Mouse (Mus musculus) liver, embryonic 11.5 days (tissue): ENCODE data around the gene Tinagl1. TPM values are rescaled to one million over a fixed set of nuclear protein-coding genes. Genes with fewer than 3 reads are reported as not detected.

Experiments
- ATAC-seq: fragments of 200-750 bp; cut with Nextera tagmentation; replicated peaks from 2 replicates; pipeline ENCODE4 v1.8.0; 2017; ENCODE audit warnings: moderate number of reproducible peaks, mild to moderate bottlenecking, moderate TSS enrichment, moderate library complexity; ENCODE audit not compliant: low FRiP score
- DNase-seq: peaks from one replicate; pipeline ENCODE4 v3.0.0-alpha.2; 2017; ENCODE audit warnings: low spot score
- H3K27ac ChIP-seq: fragments of 300-500 bp; sonication (generic); 2 replicates; pipeline ENCODE4 v1.5.1; 2014; ENCODE audit warnings: mild to moderate bottlenecking, low read depth, low read length, control low read depth
- H3K27me3 ChIP-seq: fragments of 300-500 bp; sonication (generic); replicated peaks from 2 replicates; pipeline ENCODE4 v1.6.1; 2014; ENCODE audit warnings: low read length, mixed read lengths; ENCODE audit not compliant: control insufficient read depth, insufficient read depth
- H3K36me3 ChIP-seq: fragments of 300-500 bp; sonication (generic); 2 replicates; pipeline ENCODE4 v1.6.1; 2014; ENCODE audit warnings: mild to moderate bottlenecking, low read length, moderate library complexity, mixed read lengths; ENCODE audit not compliant: control insufficient read depth, insufficient read depth
- H3K4me1 ChIP-seq: fragments of 300-500 bp; sonication (generic); replicated peaks from 2 replicates; pipeline ENCODE4 v1.6.1; 2014; ENCODE audit warnings: low read length, mixed read lengths; ENCODE audit not compliant: control insufficient read depth, insufficient read depth
- H3K4me2 ChIP-seq: fragments of 300-500 bp; sonication (generic); 2 replicates; pipeline ENCODE4 v1.6.1; 2014; ENCODE audit warnings: mild to moderate bottlenecking, control low read depth, moderate library complexity
- H3K4me3 ChIP-seq: fragments of 300-500 bp; sonication (generic); 2 replicates; pipeline ENCODE4 v1.5.1; 2014; ENCODE audit warnings: low read depth, low read length, control low read depth
- H3K9ac ChIP-seq: fragments of 300-500 bp; sonication (generic); 2 replicates; pipeline ENCODE4 v1.6.1; 2014; ENCODE audit warnings: low read depth, low read length, control low read depth
- H3K9me3 ChIP-seq: fragments of 300-500 bp; sonication (generic); 2 replicates; pipeline ENCODE4 v1.6.1; 2016; ENCODE audit warnings: low read length, inconsistent platforms, mixed read lengths; ENCODE audit not compliant: control insufficient read depth
- WGBS: fragments of 180-500 bp; shearing (Covaris S2); extraction: QIAGEN DNeasy Blood & Tissue Kit; methylation state at CpG from one replicate; pipeline ENCODE4 v1.1.7; 2014; 5-methylcytosine and 5-hydroxymethylcytosine counted together
- polyA plus RNA-seq: library from polyadenylated mRNA; unstranded; fragments of >200 nt; fragmentation: Nextera tagmentation; extraction: Ambion mirVana; gene quantifications from 2 replicates; pipeline ENCODE4 v1.2.1, GENCODE M21; 2014

Gene Tinagl1
- polyA plus RNA-seq, 1 experiment from 2014 or later, result 16.1 TPM

GRCm38 (mm10) chr4:130198694-130199670 lies 24.1 kb upstream of the Tinagl1 start:
- H3K27me3 ChIP-seq, result peaks cover 32% of the 10 kb centered on the region
- peak; percentile 75 for DNase-seq
- peak overlapping the region; percentile 20; the same call in 1 of the 2 replicates for H3K4me3 ChIP-seq
- H3K4me1 ChIP-seq, result no peaks in the 10 kb centered on the region; the same call in 1 of the 2 replicates
- 17% methylated on average over 35 of the region's 35 CpGs for WGBS
- H3K36me3 ChIP-seq, result no peaks in the 10 kb centered on the region
- H3K9me3 ChIP-seq, result no peaks in the 10 kb centered on the region
- ATAC-seq, result peak; percentile 66; the same call in 1 of the 2 replicates
- H3K9ac ChIP-seq, result no peak overlapping the region
- peak overlapping the region; percentile 61 for H3K4me2 ChIP-seq
- no peak overlapping the region for H3K27ac ChIP-seq

DNA sequence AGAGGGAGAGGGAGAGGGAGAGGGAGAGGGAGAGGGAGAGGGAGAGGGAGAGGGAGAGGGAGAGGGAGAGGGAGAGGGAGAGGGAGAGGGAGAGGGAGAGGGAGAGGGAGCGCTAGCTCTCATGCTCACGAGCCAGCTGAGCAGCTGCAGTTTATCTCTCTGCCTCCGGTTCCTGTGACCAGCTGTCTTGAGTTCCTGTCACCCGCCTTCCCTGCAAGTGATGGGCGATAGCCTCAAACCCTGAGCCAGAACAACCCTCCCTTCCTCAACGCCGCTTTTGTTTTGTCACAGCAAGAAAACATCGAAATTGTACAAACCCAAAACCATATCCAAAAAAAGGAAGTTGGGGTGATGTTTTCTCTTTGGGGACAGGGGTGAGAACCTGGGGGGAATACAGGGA lies 21.6 kb upstream of the Tinagl1 start:
- Histone ChIP-seq H3K9ac (no peak overlapping the region), H3K36me3 (no peaks in the 10 kb centered on the region), H3K9me3 (no peaks in the 10 kb centered on the region), H3K4me1 (no peaks in the 10 kb centered on the region; the same call in 1 of the 2 replicates), H3K27ac (no peak overlapping the region), H3K4me2 (no peak overlapping the region), H3K27me3 (peaks cover 32% of the 10 kb centered on the region), H3K4me3 (no peak overlapping the region)
- no peak for DNase-seq
- 48% methylated on average over 8 of the region's 8 CpGs for WGBS
- ATAC-seq, result no peak

DNA sequence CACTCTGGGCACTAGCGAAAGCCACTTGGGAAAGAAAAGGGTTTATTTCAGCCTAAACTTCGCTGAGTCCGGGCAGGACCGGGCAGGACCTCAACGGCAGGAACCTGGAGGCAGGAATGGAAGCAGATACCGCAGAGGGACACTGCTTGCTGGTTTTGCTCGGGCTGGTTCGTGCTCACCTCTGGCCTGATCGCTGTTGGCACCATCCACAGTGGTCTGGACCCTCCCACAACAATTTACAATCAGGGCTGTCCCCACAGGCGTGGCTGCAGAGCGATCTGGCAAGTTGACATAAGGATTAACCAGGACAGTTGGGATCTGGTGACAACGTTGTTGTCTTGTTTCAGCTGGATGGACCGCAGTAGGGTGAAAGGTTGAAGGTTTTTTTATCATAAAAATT lies 21.0 kb upstream of the Tinagl1 start:
- Histone ChIP-seq H3K9me3 (no peaks in the 10 kb centered on the region), H3K36me3 (no peaks in the 10 kb centered on the region), H3K9ac (no peak overlapping the region), H3K4me1 (no peaks in the 10 kb centered on the region; the same call in 1 of the 2 replicates), H3K4me2 (no peak overlapping the region), H3K27ac (no peak overlapping the region), H3K27me3 (peaks cover 32% of the 10 kb centered on the region), H3K4me3 (no peak overlapping the region)
- DNase-seq (no peak), ATAC-seq (no peak)
- WGBS, result 63% methylated on average over 13 of the region's 13 CpGs

DNA sequence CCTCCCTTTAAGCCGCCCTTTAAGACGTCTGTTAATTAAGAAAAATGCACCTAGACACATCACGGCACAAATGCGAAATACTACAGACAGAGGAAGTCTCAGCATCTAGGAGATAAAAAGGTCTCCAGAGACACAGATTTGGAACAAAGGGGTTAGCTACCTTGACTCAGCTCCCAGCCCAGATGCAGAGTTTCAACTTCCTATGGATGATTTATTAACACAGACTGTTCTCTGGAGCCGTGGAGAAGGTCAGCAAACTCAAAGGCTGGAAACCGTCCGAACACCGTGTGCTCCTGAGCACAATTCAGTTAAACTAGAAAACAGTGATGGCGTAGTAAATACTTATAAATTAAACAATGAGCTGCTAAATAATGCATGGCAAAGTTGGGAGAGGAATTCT lies 17.3 kb upstream of the Tinagl1 start:
- Histone ChIP-seq H3K27me3 (peaks cover 14% of the 10 kb centered on the region; the same call in 1 of the 2 replicates), H3K4me1 (no peaks in the 10 kb centered on the region), H3K27ac (no peak overlapping the region), H3K4me2 (no peak overlapping the region), H3K36me3 (no peaks in the 10 kb centered on the region), H3K9ac (no peak overlapping the region), H3K9me3 (no peaks in the 10 kb centered on the region), H3K4me3 (no peak overlapping the region)
- ATAC-seq (no peak), DNase-seq (no peak)
- 54% methylated on average over 9 of the region's 9 CpGs for WGBS

- WGBS, result 66% methylated on average over 7 of the region's 7 CpGs
- Histone ChIP-seq H3K9ac (no peak overlapping the region), H3K27ac (no peak overlapping the region), H3K36me3 (no peaks in the 10 kb centered on the region), H3K4me3 (no peak overlapping the region), H3K4me2 (no peak overlapping the region), H3K27me3 (peaks cover 3% of the 10 kb centered on the region; the same call in 1 of the 2 replicates), H3K4me1 (no peaks in the 10 kb centered on the region), H3K9me3 (no peaks in the 10 kb centered on the region)
- ATAC-seq, result no peak
- DNase-seq, result no peak
Measured at GRCm38 (mm10) chr4:130189606-130190005, 14.7 kb upstream of the Tinagl1 start.

GRCm38 (mm10) chr4:130188806-130189297 lies 13.9 kb upstream of the Tinagl1 start:
- H3K4me1 ChIP-seq, result no peaks in the 10 kb centered on the region
- H3K9ac ChIP-seq, result no peak overlapping the region
- H3K4me3 ChIP-seq, result no peak overlapping the region
- H3K36me3 ChIP-seq, result no peaks in the 10 kb centered on the region
- peak; percentile 74 for DNase-seq
- WGBS, result 4% methylated on average over 13 of the region's 13 CpGs
- H3K27me3 ChIP-seq, result no peaks in the 10 kb centered on the region
- H3K9me3 ChIP-seq, result no peaks in the 10 kb centered on the region
- H3K27ac ChIP-seq, result no peak overlapping the region
- ATAC-seq, result peak; percentile 41; the same call in 1 of the 2 replicates
- peak overlapping the region; percentile 39; the same call in 1 of the 2 replicates for H3K4me2 ChIP-seq

- Histone ChIP-seq H3K9me3 (no peaks in the 10 kb centered on the region), H3K4me1 (no peaks in the 10 kb centered on the region), H3K4me3 (no peak overlapping the region), H3K9ac (no peak overlapping the region), H3K27ac (no peak overlapping the region), H3K27me3 (no peaks in the 10 kb centered on the region), H3K4me2 (no peak overlapping the region), H3K36me3 (no peaks in the 10 kb centered on the region)
- 75% methylated on average over 12 of the region's 12 CpGs for WGBS
- no peak for ATAC-seq
- DNase-seq, result no peak
Measured at GRCm38 (mm10) chr4:130186891-130187290, 12.0 kb upstream of the Tinagl1 start.

- no peak overlapping the region for H3K9ac ChIP-seq
- H3K4me3 ChIP-seq, result no peak overlapping the region
- H3K9me3 ChIP-seq, result no peaks in the 10 kb centered on the region
- no peaks in the 10 kb centered on the region; the same call in 1 of the 2 replicates for H3K27me3 ChIP-seq
- 70% methylated on average over 9 of the region's 9 CpGs for WGBS
- no peak overlapping the region for H3K27ac ChIP-seq
- no peak for DNase-seq
- H3K4me1 ChIP-seq, result no peaks in the 10 kb centered on the region
- ATAC-seq, result no peak
- H3K36me3 ChIP-seq, result no peaks in the 10 kb centered on the region
- H3K4me2 ChIP-seq, result no peak overlapping the region
Measured at GRCm38 (mm10) chr4:130186450-130186849, 11.5 kb upstream of the Tinagl1 start.
